Mouse (Mus musculus) ES-E14 (cell line): ENCODE measurements around the gene Svs3a.
"Not testable (repeated sequence)": the region's sequence is repeated elsewhere in the genome, so short reads cannot be mapped to it uniquely, and the experiment has no call there.

Experiments
- CHD2 ChIP-seq: IDR thresholded peaks from 2 replicates; pipeline ENCODE4 v1.6.1; 2014; ENCODE audit warnings: mild to moderate bottlenecking, low read depth, low read length, inconsistent platforms
- MAFK ChIP-seq: IDR thresholded peaks from 2 replicates; pipeline ENCODE4 v1.6.1; 2014; ENCODE audit warnings: mild to moderate bottlenecking, low read depth, low read length, inconsistent platforms; ENCODE audit not compliant: insufficient read depth

GRCm38 (mm10) chr2:164315460-164315859, 26.4 kb downstream of the Svs3a start:
- not testable (repeated sequence) for TF ChIP-seq MAFK, CHD2
